Mouse (Mus musculus): ENCODE measurements around the gene Rbm3. TPM values are rescaled to one million over a fixed set of nuclear protein-coding genes. Genes with fewer than 3 reads are reported as not detected.
A peak's percentile ranks its signal among the peaks of the same experiment; 100 is the strongest.

Rbm3 gene
- 10 to 100 TPM; 33.9 to 82.1 TPM for total RNA-seq (2021)
- long read RNA-seq, experiment 1, partial matches to known transcripts, result 0 of 12 reads
- long read RNA-seq, experiment 1, other reads (novel, unspliced or antisense), result 2 of 12 reads
- long read RNA-seq, experiment 2, transcript Rbm3-203 (7 exons, 1,225 nt), result minor isoform, 24 of 70 reads
- long read RNA-seq, experiment 2, transcript Rbm3-204 (7 exons, 1,152 nt), result minor isoform, 6 of 70 reads
- long read RNA-seq, experiment 2, transcript Rbm3-202 (7 exons, 1,183 nt), result minor isoform, 5 of 70 reads
- long read RNA-seq, experiment 2, transcript Rbm3-206 (7 exons, 1,338 nt), result major isoform, 26 of 70 reads
- long read RNA-seq, experiment 2, partial matches to known transcripts, result 4 of 70 reads
- long read RNA-seq, experiment 2, other reads (novel, unspliced or antisense), result 4 of 70 reads

DNA sequence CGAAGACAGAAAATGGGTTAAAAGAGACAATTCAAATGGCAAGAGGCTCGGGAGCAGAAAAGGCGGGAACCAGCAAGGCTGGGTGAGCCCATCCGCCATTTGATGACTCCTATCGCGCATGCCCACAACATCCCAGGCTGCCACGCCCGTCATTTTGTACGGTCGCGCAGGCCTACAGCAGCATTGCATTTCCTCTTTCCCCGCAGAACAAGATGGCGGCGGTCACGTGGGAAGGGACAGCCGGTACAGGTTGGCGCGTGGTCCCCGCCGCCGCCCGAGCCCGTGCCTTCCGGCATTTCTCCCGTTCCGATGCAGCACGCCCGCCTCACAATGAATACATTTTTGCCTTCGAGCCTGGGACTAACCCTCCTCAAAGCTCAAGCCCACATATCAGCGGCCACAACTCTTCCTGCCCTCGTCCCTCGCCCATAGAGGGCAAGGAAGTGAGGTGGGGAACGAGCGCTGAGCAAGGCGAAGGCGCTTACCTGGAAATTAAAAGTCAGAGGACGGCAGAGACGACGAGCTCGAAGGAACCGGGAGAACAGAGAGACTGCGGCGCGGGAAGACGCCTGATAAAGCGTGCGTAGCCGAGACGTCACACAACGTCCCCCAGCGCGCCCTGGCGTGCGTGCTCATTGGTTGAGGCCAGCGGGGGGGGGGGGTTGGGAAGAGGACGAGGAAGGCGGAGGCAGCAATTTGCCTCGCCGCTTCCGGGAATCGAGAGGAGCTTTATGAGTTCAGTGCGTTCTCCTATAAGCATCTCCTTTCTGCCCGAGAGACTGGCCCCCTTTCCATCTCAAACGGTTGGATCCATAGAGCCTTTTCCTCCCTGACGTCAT is at the start of gene Rbm3:
Gene Rbm3 (minus strand): TSS at position 728 of the 839 bp plus-strand sequence.
- Histone ChIP-seq H3K27ac (peak within 1 kb of the TSS; percentile 98), H3K4me3 (peak within 1 kb of the TSS; percentile 88)
- no peak for TF ChIP-seq CTCF (IDR thresholded peaks at IDR 0.05)
- peak; percentile 91 for DNase-seq
- intact Hi-C loops (cut with DNase I), result no loop called here

- no peak for TF ChIP-seq CTCF (IDR thresholded peaks at IDR 0.05)
- H3K4me3 ChIP-seq, result peak within 1 kb of the TSS; percentile 84
- intact Hi-C loops (cut with DNase I), result loop anchor here (10.0 kb wide), 1 partner anchor 51 kb away; no protein-coding TSS in a partner anchor
- DNase-seq, result no peak
- H3K27ac ChIP-seq, result peak within 1 kb of the TSS; percentile 86
These were observed 47.7 kb upstream of the Rbm3 start, which contains the start of gene Ebp for GRCm38 (mm10) chrX:8193419-8193723. Ebp (minus strand) TSS chrX:8193512.

DNA sequence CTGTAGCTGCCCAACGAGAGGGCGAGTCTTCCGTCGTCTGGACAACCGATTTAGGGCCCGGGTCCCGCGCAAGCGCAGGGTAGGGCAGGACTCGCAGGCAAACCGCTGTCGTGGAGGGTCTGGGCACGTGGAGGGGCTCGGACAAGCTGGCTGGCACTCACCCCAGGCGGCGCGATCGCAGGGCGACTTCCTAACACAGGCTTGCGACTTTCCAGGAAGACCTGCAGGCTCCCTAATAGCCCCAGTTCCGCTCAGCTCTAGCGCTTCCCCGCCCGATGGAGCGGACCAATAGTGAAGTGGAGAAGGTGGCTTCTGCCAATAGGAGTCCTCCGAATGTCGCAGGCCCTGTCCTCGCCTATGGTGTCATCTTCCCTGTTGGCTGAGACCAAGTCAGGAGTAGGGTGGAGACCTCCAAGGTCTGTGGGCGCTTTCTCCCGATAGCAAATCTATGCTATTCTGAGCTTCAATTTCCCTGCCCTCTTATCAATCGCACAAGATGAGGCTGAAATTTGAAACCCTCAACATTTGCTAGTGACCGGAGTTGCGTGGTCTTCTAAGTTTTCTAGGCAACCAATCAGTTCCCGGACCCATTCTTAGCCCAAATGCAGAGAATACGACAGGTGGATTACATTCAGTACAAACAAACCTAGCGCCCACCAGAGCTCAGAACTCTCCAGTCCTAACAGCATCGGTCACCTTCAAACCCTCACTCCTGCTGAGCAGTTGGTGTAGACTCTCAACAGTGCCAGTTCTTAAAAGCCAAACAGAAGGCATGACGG is 47.1 kb upstream of the Rbm3 start:
- Histone ChIP-seq H3K27ac (peak overlapping the region; percentile 86), H3K4me3 (peak overlapping the region; percentile 84)
- peak; percentile 87 for DNase-seq
- intact Hi-C loops (cut with DNase I), result loop anchor here (10.0 kb wide), 1 partner anchor 52 kb away; no protein-coding TSS in a partner anchor
- TF ChIP-seq CTCF (IDR thresholded peaks at IDR 0.05), result no peak

- Histone ChIP-seq H3K4me3 (peak overlapping the region; percentile 84), H3K27ac (peak overlapping the region; percentile 86)
- TF ChIP-seq CTCF (IDR thresholded peaks at IDR 0.05), result no peak
- intact Hi-C loops (cut with DNase I), result loop anchor here (10.0 kb wide), 1 partner anchor 53 kb away; no protein-coding TSS in a partner anchor
- DNase-seq, result no peak
These were observed 46.5 kb upstream of the Rbm3 start for GRCm38 (mm10) chrX:8192126-8192639.

DNA sequence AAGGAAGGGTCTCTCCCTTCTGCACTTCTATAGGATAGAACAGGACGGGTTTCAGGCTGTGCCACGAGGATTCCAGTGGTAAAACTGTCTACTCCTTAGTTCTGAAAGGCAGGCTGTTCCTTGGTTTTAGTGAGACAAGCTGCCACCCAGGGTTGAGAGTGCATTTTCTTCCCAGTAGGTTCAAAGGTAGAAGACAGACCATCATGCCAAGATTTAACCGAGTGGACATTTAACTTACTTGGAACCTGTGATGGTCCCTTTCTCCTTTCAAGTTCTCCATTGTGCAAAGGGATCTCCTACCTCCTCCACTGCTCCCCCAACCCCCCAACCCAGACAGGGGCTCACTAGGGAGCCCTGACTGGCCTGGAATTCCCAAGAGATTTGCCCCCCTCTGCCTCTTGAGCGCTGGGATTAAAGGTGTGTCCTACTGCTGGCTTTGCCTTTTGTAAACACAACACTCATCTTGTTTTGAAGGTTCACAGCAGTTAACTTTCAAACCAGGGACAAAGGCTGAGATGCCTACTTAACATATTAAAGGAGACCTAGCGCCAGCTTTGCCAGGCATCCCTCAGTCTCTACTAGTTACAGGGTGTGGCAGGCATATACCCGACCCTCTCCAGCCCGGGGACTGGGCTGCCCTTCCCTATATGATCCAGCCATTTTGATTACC is 37.3 kb upstream of the Rbm3 start:
- intact Hi-C loops (cut with DNase I), result no loop called here
- Histone ChIP-seq H3K4me3 (no peak overlapping the region), H3K27ac (no peak overlapping the region)
- DNase-seq, result no peak
- no peak for TF ChIP-seq CTCF (IDR thresholded peaks at IDR 0.05)

GRCm38 (mm10) chrX:8179646-8180045 is 34.0 kb upstream of the Rbm3 start:
- TF ChIP-seq CTCF (IDR thresholded peaks at IDR 0.05), result no peak
- no peak for DNase-seq
- H3K27ac ChIP-seq, result no peak overlapping the region
- H3K4me3 ChIP-seq, result no peak overlapping the region
- intact Hi-C loops (cut with DNase I), result no loop called here

DNA sequence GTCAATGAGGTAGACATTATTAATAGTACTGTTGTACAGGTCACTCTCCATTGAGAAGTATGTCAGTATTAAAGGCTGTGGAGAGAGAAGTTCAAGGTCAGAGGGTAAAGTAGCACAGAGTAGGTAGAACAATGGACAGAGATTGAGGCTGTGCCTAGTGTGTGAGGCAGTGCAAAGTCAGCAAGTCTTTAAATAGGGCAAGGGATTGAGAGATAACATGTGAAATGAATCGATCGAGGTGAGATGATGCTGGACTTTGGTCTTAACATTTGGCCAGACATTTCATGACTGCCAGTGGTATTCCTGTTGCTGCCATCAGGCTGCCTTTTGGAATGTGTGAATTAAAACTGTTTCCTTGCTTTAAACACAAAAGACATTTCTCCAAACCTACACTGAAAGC is 33.2 kb upstream of the Rbm3 start:
- no peak for TF ChIP-seq CTCF (IDR thresholded peaks at IDR 0.05)
- DNase-seq, result no peak
- no peak overlapping the region for H3K4me3 ChIP-seq
- H3K27ac ChIP-seq, result no peak overlapping the region
- intact Hi-C loops (cut with DNase I), result no loop called here

- intact Hi-C loops (cut with DNase I), result no loop called here
- peak; percentile 92 for DNase-seq
- Histone ChIP-seq H3K4me3 (peak within 1 kb of the TSS; percentile 78), H3K27ac (peak within 1 kb of the TSS; percentile 89)
- peak; percentile 49 for TF ChIP-seq CTCF (IDR thresholded peaks at IDR 0.05)
These were observed 30.1 kb upstream of the Rbm3 start, which contains the start of gene Tbc1d25 for GRCm38 (mm10) chrX:8175504-8176385. Tbc1d25 (minus strand) TSS chrX:8176181.

- peak overlapping the region; percentile 78 for H3K4me3 ChIP-seq
- no peak for DNase-seq
- TF ChIP-seq CTCF (IDR thresholded peaks at IDR 0.05), result no peak
- intact Hi-C loops (cut with DNase I), result no loop called here
- H3K27ac ChIP-seq, result peak overlapping the region; percentile 89
These were observed 29.5 kb upstream of the Rbm3 start for GRCm38 (mm10) chrX:8175169-8175503.

DNA sequence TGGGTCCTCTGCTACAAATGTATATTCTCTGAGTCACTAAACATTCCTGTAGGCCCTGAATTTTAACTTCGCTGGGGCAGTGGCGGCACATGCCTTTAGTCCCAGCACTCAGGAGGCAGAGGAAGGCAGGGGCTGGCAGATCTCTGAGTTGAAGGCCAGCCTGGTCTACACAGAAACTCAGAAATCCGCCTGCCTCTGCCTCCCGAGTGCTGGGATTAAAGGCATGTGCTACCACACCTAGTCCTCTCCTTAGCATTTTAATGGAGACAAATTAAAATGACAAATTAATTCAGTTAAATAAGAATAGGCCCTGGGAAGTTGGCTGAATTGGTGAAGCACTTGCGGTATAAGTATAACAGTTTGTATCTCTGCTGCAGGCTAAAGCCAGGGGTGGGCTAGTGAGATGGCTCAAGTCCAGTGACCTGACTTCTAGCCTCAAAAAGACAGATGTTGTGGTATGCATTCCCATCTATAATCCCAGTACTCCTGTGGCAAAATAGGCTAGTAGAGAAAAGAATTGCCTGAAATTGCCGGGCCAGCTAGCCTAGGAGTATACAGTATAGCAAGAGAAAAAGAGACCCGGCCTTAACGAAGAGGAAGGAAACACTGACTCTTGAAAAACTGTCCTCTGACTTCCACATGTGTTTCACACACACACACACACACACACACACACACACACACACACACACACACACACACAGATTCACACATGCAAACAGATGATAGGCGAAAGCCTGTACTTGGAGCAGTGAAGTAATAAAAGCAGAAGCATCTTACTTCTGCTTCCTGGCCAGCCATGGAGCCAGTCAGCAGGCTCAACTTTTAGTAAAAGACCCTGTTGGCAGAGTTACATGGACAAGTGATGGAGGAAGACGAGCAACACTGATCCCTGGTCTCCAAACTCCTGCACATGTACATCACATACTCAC is 22.3 kb upstream of the Rbm3 start:
- intact Hi-C loops (cut with DNase I), result no loop called here
- Histone ChIP-seq H3K4me3 (no peak overlapping the region), H3K27ac (no peak overlapping the region)
- no peak for DNase-seq
- TF ChIP-seq CTCF (IDR thresholded peaks at IDR 0.05), result no peak
